Mouse (Mus musculus) kidney, adult 2 months (tissue): Measurements from ENCODE around the gene Vhl. TPM values are rescaled to one million over a fixed set of nuclear protein-coding genes. Genes with fewer than 3 reads are reported as not detected.

ENCODE experiments used
- DNase-seq: peaks from one replicate; pipeline ENCODE4 v3.0.0; 2021
- H3K27ac ChIP-seq: fragments of 200-500 bp; 2 replicates; pipeline ENCODE4 v1.5.1; 2012; ENCODE audit warnings: low read depth, low read length, control low read depth, inconsistent platforms; ENCODE audit not compliant: insufficient read depth
- H3K27me3 ChIP-seq: fragments of 200-500 bp; replicated peaks from 2 replicates; pipeline ENCODE4 v1.6.1; 2012; ENCODE audit warnings: mild to moderate bottlenecking, moderate library complexity, low read length, inconsistent platforms; ENCODE audit not compliant: control insufficient read depth, insufficient read depth
- H3K36me3 ChIP-seq: fragments of 200-500 bp; 2 replicates; pipeline ENCODE4 v1.6.1; 2012; ENCODE audit warnings: mild to moderate bottlenecking, moderate library complexity, low read length, inconsistent platforms; ENCODE audit not compliant: control insufficient read depth, insufficient read depth
- H3K4me1 ChIP-seq: fragments of 200-500 bp; 2 replicates; pipeline ENCODE4 v1.6.1; 2011; ENCODE audit warnings: low read length; ENCODE audit not compliant: control insufficient read depth, insufficient read depth
- H3K4me3 ChIP-seq: fragments of 200-500 bp; 2 replicates; pipeline ENCODE4 v1.5.1; 2011; ENCODE audit warnings: mild to moderate bottlenecking, low read depth, low read length, control low read depth; ENCODE audit not compliant: insufficient read depth
- CTCF ChIP-seq: fragments of 200-500 bp; conservative IDR thresholded peaks from 2 replicates; pipeline ENCODE4 v1.5.1; 2011; ENCODE audit warnings: low read depth, mild to moderate bottlenecking, control low read depth, low read length, moderate library complexity, mixed read lengths; ENCODE audit not compliant: insufficient read depth, insufficient read length
- POLR2A ChIP-seq: fragments of 200-500 bp; IDR thresholded peaks from one replicate; pipeline ENCODE4 v1.6.1; 2011; ENCODE audit warnings: low read depth, low read length, control low read depth
- WGBS: fragments of 180-500 bp; shearing (Covaris S2); methylation state at CpG from one replicate; pipeline ENCODE4 v1.1.7; 2018; 5-methylcytosine and 5-hydroxymethylcytosine counted together
- polyA plus RNA-seq: library from polyadenylated mRNA; depleted of rRNA; stranded (reverse); fragments of >200 nt; gene quantifications from 2 replicates; pipeline ENCODE4 v1.2.3, GENCODE M21; 2012

The Vhl gene
- polyA plus RNA-seq, 1 experiment = 24.6 TPM

DNA sequence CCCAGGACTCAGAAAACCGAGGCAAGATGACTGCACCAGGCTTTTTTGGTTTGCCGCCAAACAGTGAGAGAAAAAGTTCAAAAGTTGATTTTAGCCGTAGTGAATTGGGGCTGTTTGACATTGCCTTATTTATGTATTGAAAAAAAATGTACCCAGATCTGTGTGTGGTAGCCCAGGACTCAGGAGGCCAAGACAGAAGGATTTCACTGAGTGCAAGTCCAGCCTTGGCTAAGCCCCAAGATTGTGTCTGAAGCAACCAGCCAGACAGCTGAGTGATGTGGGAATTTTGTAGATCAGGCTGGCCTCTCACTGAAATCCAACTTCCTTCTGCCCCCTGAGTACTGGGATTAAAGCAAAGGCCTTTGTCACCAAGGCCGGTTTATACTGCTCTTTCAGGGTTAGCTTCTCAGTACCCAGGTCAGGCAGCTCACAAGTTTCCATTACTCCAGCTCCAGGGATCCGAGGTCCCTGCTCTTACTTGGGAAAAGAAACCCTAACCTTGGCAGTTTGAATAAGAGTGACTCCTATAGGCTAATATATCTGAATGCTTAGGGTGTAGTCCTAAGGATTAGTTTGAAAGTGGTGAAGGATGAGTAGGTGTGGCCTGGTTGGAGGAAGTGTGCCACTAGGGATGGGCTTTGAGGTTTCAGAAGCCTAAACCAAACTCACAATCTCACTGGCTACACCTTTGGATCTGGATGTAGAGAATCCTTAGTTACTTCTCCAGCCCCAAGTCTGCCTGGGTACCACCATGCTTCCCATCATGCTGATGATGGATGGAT, 1.4 kb downstream of the Vhl start:
- Histone ChIP-seq H3K27ac (no peak overlapping the region), H3K4me3 (no peak overlapping the region), H3K4me1 (peaks cover 3% of the 10 kb centered on the region; the same call in 1 of the 2 replicates), H3K36me3 (no peaks in the 10 kb centered on the region), H3K27me3 (no peaks in the 10 kb centered on the region)
- 33% methylated on average over 5 of the region's 5 CpGs for WGBS
- TF ChIP-seq CTCF (no peak), POLR2A (no peak)
- DNase-seq = peak; percentile 34

DNA sequence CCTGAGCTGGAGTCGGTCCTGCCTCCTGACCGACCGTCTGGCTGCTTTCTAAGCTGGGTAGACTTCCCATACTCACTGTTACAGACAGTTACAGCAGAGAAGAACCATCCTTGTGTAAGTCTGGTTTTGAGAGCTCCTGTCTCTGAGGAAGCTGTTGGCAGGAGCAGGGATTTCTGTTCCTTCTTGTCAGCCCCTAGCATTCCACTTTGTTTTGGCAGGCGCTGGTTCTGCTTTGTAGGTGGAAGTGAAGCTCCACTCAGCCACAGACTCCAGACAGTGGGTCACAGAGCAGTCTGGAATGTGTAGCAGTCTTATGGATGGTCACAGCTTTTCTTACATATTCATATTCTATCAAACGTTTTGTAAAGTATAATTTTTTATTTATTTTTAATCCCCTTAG, 6.6 kb downstream of the Vhl start:
- no peaks in the 10 kb centered on the region for H3K27me3 ChIP-seq
- peaks cover 3% of the 10 kb centered on the region for H3K36me3 ChIP-seq
- no peak for DNase-seq
- H3K27ac ChIP-seq = no peak overlapping the region
- TF ChIP-seq POLR2A = no peak
- TF ChIP-seq CTCF = no peak
- no peak overlapping the region for H3K4me3 ChIP-seq
- 82% methylated on average over 5 of the region's 5 CpGs for WGBS
- H3K4me1 ChIP-seq = no peaks in the 10 kb centered on the region

DNA sequence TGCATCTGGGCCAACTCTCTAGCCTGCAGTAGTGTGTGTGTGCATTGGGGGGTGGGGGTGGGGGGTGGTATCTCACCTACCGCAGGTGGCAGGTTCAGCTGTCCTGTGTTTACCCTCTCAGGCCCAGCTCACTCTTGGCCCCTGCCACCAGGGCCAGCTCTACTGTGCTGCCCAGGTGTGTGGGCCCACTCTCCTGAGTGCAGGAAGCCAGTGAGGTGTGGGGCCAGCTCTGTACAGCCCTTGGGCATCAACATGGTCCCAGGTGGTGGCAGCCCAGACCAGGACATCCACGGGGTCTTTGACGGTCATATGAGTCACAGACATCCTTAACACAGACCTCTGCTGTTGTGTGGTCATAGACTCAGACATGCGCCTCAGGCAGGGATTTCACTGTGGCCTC, 9.1 kb downstream of the Vhl start:
- DNase-seq = no peak
- 93% methylated on average over 4 of the region's 4 CpGs for WGBS
- no peak for TF ChIP-seq CTCF
- no peak for TF ChIP-seq POLR2A
- no peaks in the 10 kb centered on the region for H3K27me3 ChIP-seq
- no peak overlapping the region for H3K4me3 ChIP-seq
- no peaks in the 10 kb centered on the region for H3K4me1 ChIP-seq
- H3K27ac ChIP-seq = no peak overlapping the region
- H3K36me3 ChIP-seq = peaks cover 3% of the 10 kb centered on the region

DNA sequence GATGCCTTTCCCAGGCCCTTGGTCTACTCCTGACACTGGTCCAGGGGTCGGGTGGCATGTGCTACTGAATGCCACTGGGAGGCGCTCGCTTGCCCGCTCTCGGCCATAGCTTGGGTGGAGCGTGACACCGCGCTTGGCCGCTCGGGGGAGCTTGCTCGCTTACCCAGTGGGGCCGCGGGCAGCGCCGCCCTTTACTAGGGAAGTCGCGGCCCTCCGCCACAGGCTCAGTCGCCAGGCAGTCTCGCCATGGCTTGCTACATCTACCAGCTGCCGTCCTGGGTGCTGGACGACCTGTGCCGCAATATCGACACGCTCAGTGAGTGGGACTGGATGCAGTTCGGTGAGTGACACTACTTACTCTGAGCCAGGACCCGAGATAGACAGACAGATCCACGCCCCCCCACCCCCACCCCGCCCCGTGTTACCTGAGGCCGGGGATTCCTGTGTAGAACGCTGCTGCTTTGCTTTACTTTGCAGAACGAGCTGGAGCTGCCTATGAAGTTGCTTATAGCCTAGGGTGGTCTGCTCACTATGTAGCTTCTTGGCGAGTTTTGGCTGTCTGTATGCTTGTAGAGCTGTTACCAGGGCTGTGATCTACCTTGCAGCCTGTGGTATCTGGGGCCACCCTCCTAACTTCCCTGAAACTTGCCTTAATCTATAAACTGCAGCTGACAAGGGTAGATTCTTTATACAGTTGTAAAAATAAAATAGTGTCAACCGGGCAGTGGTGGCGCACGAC, 14.7 kb downstream of the Vhl start, which contains the start of gene Irak2:
Gene Irak2, plus strand, starts transcription at position 166 of the 739 bp plus-strand sequence.
- TF ChIP-seq CTCF (peak; percentile 96; the same call in 1 of the 2 replicates), POLR2A (peak; percentile 84)
- peak; percentile 97 for DNase-seq
- WGBS = 6% methylated on average over 37 of the region's 37 CpGs
- H3K36me3 ChIP-seq = no peaks in the 10 kb centered on the region
- peak within 1 kb of the TSS; percentile 96 for H3K4me3 ChIP-seq
- peaks cover 8% of the 10 kb centered on the region; the same call in 1 of the 2 replicates for H3K4me1 ChIP-seq
- H3K27me3 ChIP-seq = no peaks in the 10 kb centered on the region
- peak within 1 kb of the TSS; percentile 85 for H3K27ac ChIP-seq

DNA sequence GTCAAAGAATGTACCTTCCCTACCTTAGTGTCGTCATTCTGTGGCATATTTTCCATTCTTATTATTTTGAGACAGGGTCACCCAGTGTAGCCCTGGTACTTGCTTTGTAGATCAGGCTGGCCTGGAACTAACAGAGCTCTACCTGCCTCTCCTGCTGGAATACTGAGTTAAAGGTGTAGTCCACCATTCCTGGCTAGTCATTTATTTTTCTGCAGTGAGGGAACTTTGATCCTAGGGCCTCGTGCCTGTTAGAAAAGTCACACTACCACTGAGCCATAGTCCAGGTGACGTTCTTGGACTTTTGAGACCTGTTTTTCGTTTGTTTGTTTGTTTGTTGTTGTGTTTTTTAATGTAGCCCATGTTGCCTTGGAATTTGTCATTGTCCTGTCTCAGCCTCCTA, 15.4 kb downstream of the Vhl start:
- no peaks in the 10 kb centered on the region for H3K36me3 ChIP-seq
- 59% methylated on average over 4 of the region's 4 CpGs for WGBS
- H3K4me3 ChIP-seq = peak overlapping the region; percentile 38
- H3K4me1 ChIP-seq = peaks cover 13% of the 10 kb centered on the region
- no peaks in the 10 kb centered on the region for H3K27me3 ChIP-seq
- TF ChIP-seq POLR2A = no peak
- TF ChIP-seq CTCF = no peak
- DNase-seq = peak; percentile 84
- peak overlapping the region; percentile 85 for H3K27ac ChIP-seq

DNA sequence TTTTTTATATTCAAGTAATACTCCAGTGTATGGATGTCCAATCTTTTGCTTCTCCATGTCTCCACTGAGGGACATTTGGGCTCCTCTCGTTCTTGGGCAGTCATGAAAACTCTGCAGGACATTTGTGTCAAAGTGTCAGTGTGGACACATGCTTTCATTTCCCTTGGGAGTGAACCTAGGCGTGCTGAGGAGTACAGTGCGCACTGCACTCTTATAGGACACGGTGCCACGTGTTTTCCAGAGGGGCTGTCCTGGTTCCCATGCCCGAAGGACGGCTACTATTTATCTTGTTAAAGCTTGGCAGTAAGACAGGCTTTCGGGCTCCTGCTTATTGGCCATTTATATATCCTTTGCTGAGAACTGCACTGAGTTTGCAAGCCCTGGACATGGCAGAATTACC, 18.8 kb downstream of the Vhl start:
- Histone ChIP-seq H3K27ac (no peak overlapping the region), H3K4me3 (no peak overlapping the region), H3K27me3 (no peaks in the 10 kb centered on the region), H3K36me3 (no peaks in the 10 kb centered on the region), H3K4me1 (peaks cover 17% of the 10 kb centered on the region)
- WGBS = 82% methylated on average over 8 of the region's 8 CpGs
- no peak for TF ChIP-seq POLR2A
- no peak for TF ChIP-seq CTCF
- no peak for DNase-seq

DNA sequence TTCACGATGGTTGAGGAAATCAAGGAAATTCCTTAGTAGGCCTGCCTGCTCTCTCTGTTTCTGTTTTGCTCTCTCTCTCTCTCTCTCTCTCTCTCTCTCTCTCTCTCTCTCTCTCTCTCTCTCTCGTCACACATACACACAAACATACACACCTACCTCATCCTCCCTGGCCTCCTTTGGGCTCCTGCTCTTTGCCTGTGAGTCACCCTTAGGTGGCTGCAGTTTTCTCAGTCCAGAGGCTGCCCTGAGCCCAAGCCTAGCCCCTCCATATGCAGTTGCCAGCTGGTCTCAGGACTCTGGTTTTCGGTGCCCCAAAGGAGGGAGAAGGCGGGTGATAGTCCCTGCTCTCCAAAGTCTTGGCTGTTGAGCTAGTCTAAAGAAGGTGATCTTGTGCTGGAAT, 19.3 kb downstream of the Vhl start:
- Histone ChIP-seq H3K27me3 (no peaks in the 10 kb centered on the region), H3K4me1 (peaks cover 17% of the 10 kb centered on the region), H3K27ac (no peak overlapping the region; the same call in 1 of the 2 replicates), H3K4me3 (no peak overlapping the region), H3K36me3 (no peaks in the 10 kb centered on the region)
- no peak for DNase-seq
- TF ChIP-seq CTCF (no peak), POLR2A (no peak)
- 76% methylated on average over 4 of the region's 4 CpGs for WGBS
